Mouse (Mus musculus) embryonic facial prominence, embryonic 14.5 days (tissue): ENCODE data around the gene Ptprj. TPM values are rescaled to one million over a fixed set of nuclear protein-coding genes. Genes with fewer than 3 reads are reported as not detected.

Experiments
- ATAC-seq: fragments of 200-750 bp; cut with Nextera tagmentation; 2 replicates; pipeline ENCODE4 v1.8.0; 2017; ENCODE audit warnings: low read depth, moderate number of reproducible peaks, moderate TSS enrichment
- DNase-seq: peaks from one replicate; pipeline ENCODE4 v3.0.0-alpha.2; 2015; ENCODE audit warnings: low spot score
- H3K27ac ChIP-seq: fragments of 300-500 bp; sonication (generic); replicated peaks from 2 replicates; pipeline ENCODE4 v1.5.1; 2014; ENCODE audit warnings: low read depth, mild to moderate bottlenecking, low read length, moderate library complexity
- H3K27me3 ChIP-seq: fragments of 300-500 bp; sonication (generic); replicated peaks from 2 replicates; pipeline ENCODE4 v1.6.1; 2014; ENCODE audit warnings: low read length; ENCODE audit not compliant: control insufficient read depth, insufficient read depth
- H3K36me3 ChIP-seq: fragments of 300-500 bp; sonication (generic); 2 replicates; pipeline ENCODE4 v1.6.1; 2014; ENCODE audit warnings: low read length, mixed read lengths; ENCODE audit not compliant: control insufficient read depth, insufficient read depth
- H3K4me1 ChIP-seq: fragments of 300-500 bp; sonication (generic); 2 replicates; pipeline ENCODE4 v1.6.1; 2014; ENCODE audit warnings: antibody characterized with exemption, low read length; ENCODE audit not compliant: control insufficient read depth, insufficient read depth
- H3K4me2 ChIP-seq: fragments of 300-500 bp; sonication (generic); 2 replicates; pipeline ENCODE4 v1.6.1; 2014; ENCODE audit warnings: low read depth, mild to moderate bottlenecking, low read length, moderate library complexity, mixed read lengths
- H3K4me3 ChIP-seq: fragments of 300-500 bp; sonication (generic); 2 replicates; pipeline ENCODE4 v1.5.1; 2014; ENCODE audit warnings: low read depth, mild to moderate bottlenecking, low read length
- H3K9ac ChIP-seq: fragments of 300-500 bp; sonication (generic); 2 replicates; pipeline ENCODE4 v1.6.1; 2014; ENCODE audit warnings: low read depth, mild to moderate bottlenecking, low read length, moderate library complexity, mixed read lengths
- H3K9me3 ChIP-seq: fragments of 300-500 bp; sonication (generic); 2 replicates; pipeline ENCODE4 v1.6.1; 2016; ENCODE audit warnings: low read length; ENCODE audit not compliant: control insufficient read depth
- WGBS: fragments of 180-500 bp; shearing (Covaris S2); extraction: QIAGEN DNeasy Blood & Tissue Kit; methylation state at CpG from one replicate; pipeline ENCODE4 v1.1.7; 2014; 5-methylcytosine and 5-hydroxymethylcytosine counted together
- polyA plus RNA-seq: library from polyadenylated mRNA; unstranded; fragments of >200 nt; fragmentation: Nextera tagmentation; extraction: Ambion mirVana; gene quantifications from 2 replicates; pipeline ENCODE4 v1.2.1, GENCODE M21; 2014

Ptprj gene
- polyA plus RNA-seq, 1 experiment from 2014 or later = 4.1 TPM

DNA sequence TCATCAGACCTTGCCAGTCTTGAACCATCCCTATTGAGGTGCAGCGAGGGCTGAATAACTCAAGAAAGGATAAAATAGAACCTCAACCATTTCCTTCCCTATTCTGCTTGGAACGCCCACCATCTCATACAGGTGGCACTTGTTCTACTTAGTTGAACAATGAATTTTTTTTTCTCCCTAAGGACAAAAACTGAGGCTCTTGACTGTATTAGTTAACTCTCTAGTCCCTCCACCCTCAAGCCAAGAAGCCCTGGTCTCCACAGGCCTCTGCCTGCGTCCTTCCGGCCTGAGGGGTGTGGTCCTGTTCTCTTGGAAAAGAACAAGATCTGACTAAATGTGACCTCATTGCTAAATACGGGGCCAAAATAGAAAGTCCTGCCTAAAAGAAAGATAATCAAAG is 48.4 kb downstream of the Ptprj start:
- ATAC-seq = no peak
- Histone ChIP-seq H3K4me2 (no peak overlapping the region), H3K4me1 (peaks cover 2% of the 10 kb centered on the region; the same call in 1 of the 2 replicates), H3K9ac (no peak overlapping the region), H3K36me3 (no peaks in the 10 kb centered on the region), H3K27ac (no peak overlapping the region), H3K9me3 (no peaks in the 10 kb centered on the region), H3K27me3 (no peaks in the 10 kb centered on the region), H3K4me3 (no peak overlapping the region)
- DNase-seq = no peak
- 89% methylated on average over 5 of the region's 5 CpGs for WGBS

GRCm38 (mm10) chr2:90528107-90528506 is 52.3 kb downstream of the Ptprj start:
- no peak overlapping the region for H3K27ac ChIP-seq
- no peak overlapping the region for H3K4me2 ChIP-seq
- no peak overlapping the region for H3K9ac ChIP-seq
- DNase-seq = no peak
- 86% methylated on average over 5 of the region's 5 CpGs for WGBS
- H3K4me1 ChIP-seq = peaks cover 14% of the 10 kb centered on the region
- H3K27me3 ChIP-seq = no peaks in the 10 kb centered on the region
- no peak for ATAC-seq
- no peaks in the 10 kb centered on the region for H3K9me3 ChIP-seq
- H3K36me3 ChIP-seq = no peaks in the 10 kb centered on the region
- H3K4me3 ChIP-seq = no peak overlapping the region

GRCm38 (mm10) chr2:90526971-90527370 is 53.5 kb downstream of the Ptprj start:
- Histone ChIP-seq H3K9me3 (no peaks in the 10 kb centered on the region), H3K36me3 (no peaks in the 10 kb centered on the region), H3K4me2 (peak overlapping the region; percentile 27), H3K4me3 (no peak overlapping the region), H3K4me1 (peaks cover 14% of the 10 kb centered on the region), H3K9ac (no peak overlapping the region), H3K27ac (peak overlapping the region; percentile 80), H3K27me3 (no peaks in the 10 kb centered on the region)
- ATAC-seq (no peak), DNase-seq (no peak)
- 33% methylated on average over 6 of the region's 6 CpGs for WGBS

DNA sequence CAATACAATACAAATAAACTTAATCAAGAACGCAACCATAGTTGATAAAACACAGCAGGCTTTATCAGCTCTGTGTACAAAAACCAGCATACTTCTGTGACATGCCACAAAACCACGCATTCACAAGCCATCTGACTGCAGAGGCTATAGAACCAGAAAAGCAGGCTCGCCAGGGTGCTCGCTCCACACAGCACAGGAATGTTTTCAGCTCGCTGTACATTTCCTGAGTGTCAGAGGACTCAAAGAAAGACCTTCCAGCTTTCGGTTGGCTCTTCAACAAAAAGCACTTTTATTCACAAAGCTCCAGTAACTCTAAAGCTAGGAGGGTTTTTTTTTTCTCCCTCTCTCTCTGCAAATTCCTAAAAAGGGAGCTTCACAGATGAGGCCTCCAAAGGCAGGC is 53.9 kb downstream of the Ptprj start:
- no peaks in the 10 kb centered on the region for H3K27me3 ChIP-seq
- no peaks in the 10 kb centered on the region for H3K9me3 ChIP-seq
- DNase-seq (peak; percentile 90), ATAC-seq (peak; percentile 81)
- peak overlapping the region; percentile 80 for H3K27ac ChIP-seq
- H3K36me3 ChIP-seq = no peaks in the 10 kb centered on the region
- H3K4me3 ChIP-seq = no peak overlapping the region
- WGBS = 25% methylated on average over 6 of the region's 6 CpGs
- peak overlapping the region; percentile 27 for H3K4me2 ChIP-seq
- 0 out of 2 replicates have a peak overlapping the region, but pooled peaks have one; percentile 22 for H3K9ac ChIP-seq
- peaks cover 14% of the 10 kb centered on the region for H3K4me1 ChIP-seq

GRCm38 (mm10) chr2:90525807-90526206 is 54.6 kb downstream of the Ptprj start:
- ATAC-seq = no peak

DNA sequence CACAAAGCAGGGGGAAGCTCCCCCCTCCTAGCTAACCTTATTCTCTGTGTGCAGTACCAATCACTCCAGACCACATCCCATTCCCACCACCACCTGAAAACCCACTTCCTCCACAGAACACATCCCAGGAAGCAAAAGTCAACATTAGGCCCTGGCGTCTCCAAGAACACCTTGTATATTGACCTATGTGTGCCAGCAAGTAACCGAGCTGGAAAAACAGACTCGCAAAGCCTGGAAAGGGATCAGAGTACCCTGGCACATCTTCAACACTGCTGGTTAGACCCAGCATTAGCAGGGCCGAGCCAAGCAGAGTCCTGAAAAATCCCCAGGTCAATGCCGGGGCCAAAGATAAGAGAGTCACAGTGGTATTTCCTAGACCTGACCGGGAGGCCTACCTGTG is 58.0 kb downstream of the Ptprj start:
- Histone ChIP-seq H3K27me3 (no peaks in the 10 kb centered on the region), H3K4me1 (peaks cover 14% of the 10 kb centered on the region), H3K9me3 (no peaks in the 10 kb centered on the region), H3K27ac (no peak overlapping the region), H3K4me3 (no peak overlapping the region), H3K4me2 (no peak overlapping the region), H3K36me3 (no peaks in the 10 kb centered on the region), H3K9ac (no peak overlapping the region)
- DNase-seq (no peak), ATAC-seq (no peak)
- WGBS = 87% methylated on average over 6 of the region's 6 CpGs

More at GRCm38 (mm10) chr2:90525807-90526206, 54.6 kb downstream of the Ptprj start:
- H3K9ac ChIP-seq = no peak overlapping the region
- H3K27ac ChIP-seq = peak overlapping the region; percentile 80
- no peak for DNase-seq
- H3K27me3 ChIP-seq = no peaks in the 10 kb centered on the region
- H3K4me3 ChIP-seq = no peak overlapping the region
- WGBS = 82% methylated on average over 14 of the region's 14 CpGs
- H3K36me3 ChIP-seq = no peaks in the 10 kb centered on the region
- H3K4me1 ChIP-seq = peaks cover 14% of the 10 kb centered on the region
- H3K9me3 ChIP-seq = no peaks in the 10 kb centered on the region
- H3K4me2 ChIP-seq = no peak overlapping the region

DNA sequence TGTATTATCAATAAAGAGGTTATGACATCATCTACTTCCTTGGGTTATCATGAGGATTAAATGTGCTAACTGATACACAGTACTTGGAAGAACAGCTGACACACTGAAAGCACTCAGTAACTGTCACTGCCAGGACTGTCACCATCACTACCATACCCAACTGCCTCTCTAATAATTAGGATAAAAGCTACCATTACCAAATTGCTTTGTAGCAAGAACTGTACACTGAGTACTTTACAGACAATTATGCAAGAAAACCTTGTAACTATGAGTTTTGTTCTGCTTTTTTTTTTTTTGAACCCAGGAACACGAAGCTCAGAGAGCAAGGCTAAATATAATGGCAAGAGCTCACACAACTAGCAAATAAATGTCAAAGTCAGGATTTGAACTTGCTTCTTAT is 58.5 kb downstream of the Ptprj start:
- H3K4me3 ChIP-seq = no peak overlapping the region
- ATAC-seq (no peak), DNase-seq (no peak)
- H3K4me1 ChIP-seq = peaks cover 10% of the 10 kb centered on the region
- no peak overlapping the region for H3K27ac ChIP-seq
- no peaks in the 10 kb centered on the region for H3K9me3 ChIP-seq
- 72% methylated on average over 1 of the region's 1 CpGs for WGBS
- H3K27me3 ChIP-seq = no peaks in the 10 kb centered on the region
- H3K9ac ChIP-seq = no peak overlapping the region
- H3K4me2 ChIP-seq = no peak overlapping the region
- H3K36me3 ChIP-seq = no peaks in the 10 kb centered on the region

GRCm38 (mm10) chr2:90518296-90518695 is 62.2 kb downstream of the Ptprj start:
- Histone ChIP-seq H3K27me3 (no peaks in the 10 kb centered on the region), H3K27ac (no peak overlapping the region), H3K36me3 (no peaks in the 10 kb centered on the region), H3K9ac (no peak overlapping the region), H3K4me2 (no peak overlapping the region), H3K9me3 (no peaks in the 10 kb centered on the region), H3K4me1 (no peaks in the 10 kb centered on the region), H3K4me3 (no peak overlapping the region)
- DNase-seq (no peak), ATAC-seq (no peak)
- WGBS = 90% methylated on average over 6 of the region's 6 CpGs

- ATAC-seq (no peak), DNase-seq (no peak)
- no peaks in the 10 kb centered on the region for H3K27me3 ChIP-seq
- no peaks in the 10 kb centered on the region for H3K36me3 ChIP-seq
- no peak overlapping the region for H3K27ac ChIP-seq
- H3K4me2 ChIP-seq = no peak overlapping the region
- H3K9ac ChIP-seq = no peak overlapping the region
- no peak overlapping the region for H3K4me3 ChIP-seq
- H3K9me3 ChIP-seq = no peaks in the 10 kb centered on the region
- WGBS = 68% methylated on average over 5 of the region's 5 CpGs
- H3K4me1 ChIP-seq = no peaks in the 10 kb centered on the region
These were observed 65.5 kb downstream of the Ptprj start for GRCm38 (mm10) chr2:90514969-90515368.
